Mouse (Mus musculus) retina, postnatal 7 days (tissue): ENCODE data around the gene Trak2.
"Not testable (repeated sequence)": the region's sequence is repeated elsewhere in the genome, so short reads cannot be mapped to it uniquely, and the experiment has no call there.

Experiments used
- DNase-seq: peaks from one replicate; pipeline ENCODE4 v3.0.0-alpha.2; 2012; ENCODE audit warnings: low read depth, low spot score

Gene Trak2

GRCm38 (mm10) chr1:58953686-58954434, 19.4 kb downstream of the Trak2 start:
- no peak for DNase-seq

- no peak for DNase-seq
Measured at GRCm38 (mm10) chr1:58952997-58953396, 20.2 kb downstream of the Trak2 start.

GRCm38 (mm10) chr1:58952526-58952925, 20.7 kb downstream of the Trak2 start:
- no peak for DNase-seq

- no peak for DNase-seq
Measured at GRCm38 (mm10) chr1:58951841-58952240, 21.4 kb downstream of the Trak2 start.

GRCm38 (mm10) chr1:58950899-58951648, 22.2 kb downstream of the Trak2 start:
- no peak for DNase-seq

- no peak for DNase-seq
Measured at GRCm38 (mm10) chr1:58949561-58950106, 23.6 kb downstream of the Trak2 start.

GRCm38 (mm10) chr1:58946718-58947117, 26.5 kb downstream of the Trak2 start:
- no peak for DNase-seq

- no peak for DNase-seq
Measured at GRCm38 (mm10) chr1:58945960-58946670, 27.1 kb downstream of the Trak2 start.

GRCm38 (mm10) chr1:58945523-58945922, 27.7 kb downstream of the Trak2 start:
- DNase-seq, result no peak

- DNase-seq, result no peak
Measured at GRCm38 (mm10) chr1:58937606-58938099, 35.6 kb downstream of the Trak2 start.

GRCm38 (mm10) chr1:58936746-58937605, 36.3 kb downstream of the Trak2 start:
- no peak for DNase-seq

- DNase-seq, result no peak
Measured at GRCm38 (mm10) chr1:58926664-58927063, 46.6 kb downstream of the Trak2 start.

- DNase-seq, result no peak
Measured at GRCm38 (mm10) chr1:58917566-58917965, 55.7 kb downstream of the Trak2 start.

- no peak for DNase-seq
Measured at GRCm38 (mm10) chr1:58909636-58910272, 63.5 kb downstream of the Trak2 start.

GRCm38 (mm10) chr1:58903681-58904080, 69.5 kb downstream of the Trak2 start:
- DNase-seq, result no peak

GRCm38 (mm10) chr1:58897561-58897960, 75.7 kb downstream of the Trak2 start:
- DNase-seq, result peak; percentile 8

- not testable (repeated sequence) for DNase-seq
Measured at GRCm38 (mm10) chr1:58892386-58892785, 80.8 kb downstream of the Trak2 start.

GRCm38 (mm10) chr1:58891481-58892170, 81.6 kb downstream of the Trak2 start:
- not testable (repeated sequence) for DNase-seq

- not testable (repeated sequence) for DNase-seq
Measured at GRCm38 (mm10) chr1:58890697-58891290, 82.4 kb downstream of the Trak2 start.
